Mouse (Mus musculus) spleen, adult 2 months (tissue): ENCODE measurements around the gene Ipp. TPM values are rescaled to one million over a fixed set of nuclear protein-coding genes. Genes with fewer than 3 reads are reported as not detected.

Experiments used
- DNase-seq, 2 experiments: peaks; one replicate each; pipeline versions ENCODE4 v3.0.0 to v3.0.0-alpha.2; 2012 to 2021; ENCODE audit warnings: low spot score in 2 of 2, low read depth in 1 of 2
- H3K27ac ChIP-seq: fragments of 200-500 bp; 2 replicates; pipeline ENCODE4 v1.5.1; 2012; ENCODE audit warnings: low read length, inconsistent platforms; ENCODE audit not compliant: insufficient read depth
- H3K27me3 ChIP-seq: fragments of 200-500 bp; 2 replicates; pipeline ENCODE4 v1.6.1; 2012; ENCODE audit warnings: mild to moderate bottlenecking, moderate library complexity, low read length, inconsistent platforms; ENCODE audit not compliant: control insufficient read depth, insufficient read depth
- H3K36me3 ChIP-seq: fragments of 200-500 bp; 2 replicates; pipeline ENCODE4 v1.6.1; 2012; ENCODE audit warnings: mild to moderate bottlenecking, low read length, inconsistent platforms; ENCODE audit not compliant: control insufficient read depth, insufficient read depth
- H3K4me1 ChIP-seq: fragments of 200-500 bp; 2 replicates; pipeline ENCODE4 v1.6.1; 2011; ENCODE audit warnings: inconsistent platforms; ENCODE audit not compliant: control insufficient read depth, insufficient read depth, insufficient read length
- H3K4me3 ChIP-seq: fragments of 200-500 bp; 2 replicates; pipeline ENCODE4 v1.5.1; 2011; ENCODE audit warnings: mild to moderate bottlenecking, inconsistent platforms; ENCODE audit not compliant: insufficient read depth, insufficient read length; ENCODE audit errors: extremely low read depth
- CTCF ChIP-seq: fragments of 200-500 bp; IDR thresholded peaks from 2 replicates; pipeline ENCODE4 v1.5.1; 2011; ENCODE audit warnings: mild to moderate bottlenecking, inconsistent platforms; ENCODE audit not compliant: insufficient read depth, insufficient read length, insufficient replicate concordance; ENCODE audit errors: extremely low read depth
- POLR2A ChIP-seq: fragments of 200-500 bp; IDR thresholded peaks from 2 replicates; pipeline ENCODE4 v1.6.1; 2011; ENCODE audit warnings: low read depth, low read length, inconsistent platforms
- WGBS: fragments of 180-500 bp; shearing (Covaris S2); methylation state at CpG from one replicate; pipeline ENCODE4 v1.1.7; 2018; 5-methylcytosine and 5-hydroxymethylcytosine counted together
- polyA plus RNA-seq: library from polyadenylated mRNA; depleted of rRNA; stranded (reverse); fragments of >200 nt; gene quantifications from 2 replicates; pipeline ENCODE4 v1.2.3, GENCODE M21; 2012; rRNA removed

The Ipp gene
- polyA plus RNA-seq, 1 experiment, result 0.97 TPM

- Histone ChIP-seq H3K4me3 (peak within 1 kb of the TSS; percentile 97), H3K27me3 (no peaks in the 10 kb centered on the region), H3K4me1 (peaks cover 2% of the 10 kb centered on the region; the same call in 1 of the 2 replicates), H3K36me3 (peaks cover 2% of the 10 kb centered on the region; the same call in 1 of the 2 replicates), H3K27ac (peak within 1 kb of the TSS; percentile 99)
- under 1% methylated on average over 78 of the region's 78 CpGs for WGBS
- TF ChIP-seq POLR2A, result peak; percentile 40
- no peak for TF ChIP-seq CTCF
- peak; percentile 89 to 98 for DNase-seq
Observed at GRCm38 (mm10) chr4:116557306-116558121, 50.2 kb downstream of the Ipp start, which contains the start of gene Gpbp1l1. Gene Gpbp1l1, plus strand, starts transcription at chr4:116557658.

- Histone ChIP-seq H3K27ac (peak overlapping the region; percentile 97; the same call in 1 of the 2 replicates), H3K27me3 (no peaks in the 10 kb centered on the region), H3K36me3 (no peaks in the 10 kb centered on the region), H3K4me3 (peak overlapping the region; percentile 97), H3K4me1 (peaks cover 2% of the 10 kb centered on the region; the same call in 1 of the 2 replicates)
- DNase-seq, result no peak
- WGBS, result 1% methylated on average over 15 of the region's 15 CpGs
- TF ChIP-seq CTCF, result no peak
Observed at GRCm38 (mm10) chr4:116558151-116558882, 51.0 kb downstream of the Ipp start.

Other genes starting within 250 kb of the Ipp start
- gene Mast2, start 43.4 kb upstream of the Ipp start, polyA plus RNA-seq, result 35.6 and 53.6 TPM in 2 replicates
- gene Tmem69, start 48.4 kb downstream of the Ipp start, polyA plus RNA-seq, result 2.3 and 2.7 TPM in 2 replicates
- 23.2 and 26.1 TPM in 2 replicates for gene Gpbp1l1, start 50.1 kb downstream of the Ipp start, polyA plus RNA-seq
- 9.4 and 10.8 TPM in 2 replicates for gene Ccdc17, start 89.1 kb downstream of the Ipp start, polyA plus RNA-seq
- 2.0 and 2.6 TPM in 2 replicates for gene Nasp, start 120.4 kb downstream of the Ipp start, polyA plus RNA-seq
- 246 and 290 TPM in 2 replicates for gene Akr1a1, start 144.1 kb downstream of the Ipp start, polyA plus RNA-seq
- 23.9 and 27.8 TPM in 2 replicates for gene Prdx1, start 178.0 kb downstream of the Ipp start, polyA plus RNA-seq
- 4.0 and 4.4 TPM in 2 replicates for gene Mmachc, start 200.9 kb downstream of the Ipp start, polyA plus RNA-seq
- gene Ccdc163, start 201.0 kb downstream of the Ipp start, polyA plus RNA-seq, result 15.9 and 20.3 TPM in 2 replicates
- gene Tesk2, start 213.4 kb downstream of the Ipp start, polyA plus RNA-seq, result 3.1 and 3.6 TPM in 2 replicates